Mouse (Mus musculus) bone marrow macrophage, adult 2 months (primary cell): Measurements from ENCODE around the gene Enkur.

Experiments used
- CTCF ChIP-seq: IDR thresholded peaks from 2 replicates; pipeline ENCODE4 v1.5.1; 2012; ENCODE audit warnings: low read depth, mild to moderate bottlenecking, low read length, moderate library complexity
- POLR2A ChIP-seq: IDR thresholded peaks from 2 replicates; pipeline ENCODE4 v1.6.1; 2012; ENCODE audit warnings: mild to moderate bottlenecking, low read depth, low read length, borderline replicate concordance

GRCm38 (mm10) chr2:21222453-21223384 is 17.6 kb upstream of the Enkur start:
- TF ChIP-seq CTCF (no peak), POLR2A (no peak)
